Mouse (Mus musculus): ENCODE measurements around the gene Psmc5. TPM values are rescaled to one million over a fixed set of nuclear protein-coding genes. Genes with fewer than 3 reads are reported as not detected.

Psmc5 gene
- polyA plus RNA-seq, 1 experiment from 2014 or later: 310 TPM

DNA sequence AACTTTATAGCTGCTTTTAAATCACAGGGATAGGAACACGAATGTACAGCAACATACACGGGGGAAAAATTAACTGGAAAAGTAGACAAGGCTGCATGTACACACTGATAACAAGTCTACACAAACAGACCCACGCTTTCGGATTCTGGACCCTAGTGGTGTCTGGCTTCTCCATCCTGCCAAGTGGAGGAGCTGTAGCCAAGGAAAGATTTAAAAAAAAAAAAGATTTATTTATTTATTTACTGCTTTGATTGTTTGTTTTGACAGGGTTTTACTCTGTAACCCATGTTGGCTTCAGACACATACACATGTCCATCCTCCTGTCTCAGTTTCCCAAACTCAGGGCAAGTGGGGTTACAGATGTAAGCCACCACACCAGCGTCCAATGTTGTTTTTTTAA is 51.5 kb downstream of the Psmc5 start:
- no peaks in the 10 kb centered on the region for H3K4me1 ChIP-seq (replicated peaks; ENCODE audit: control insufficient read depth, insufficient read depth, low read length)
- no peaks in the 10 kb centered on the region for H3K9me3 ChIP-seq (ENCODE audit: control insufficient read depth, low read length)
- ATAC-seq (replicated peaks; ENCODE audit: low FRiP score): no peak
- DNase-seq (ENCODE audit: low spot score): no peak
- no peak overlapping the region for H3K4me2 ChIP-seq
- no peaks in the 10 kb centered on the region for H3K36me3 ChIP-seq (ENCODE audit: control insufficient read depth, insufficient read depth, low read length)
- H3K27me3 ChIP-seq (replicated peaks; ENCODE audit: control insufficient read depth, insufficient read depth, low read length): no peaks in the 10 kb centered on the region
- 72% methylated on average over 5 of the region's 5 CpGs for WGBS
- H3K27ac ChIP-seq (ENCODE audit: low read depth, low read length): no peak overlapping the region
- no peak overlapping the region for H3K4me3 ChIP-seq (ENCODE audit: low read depth, low read length)
- H3K9ac ChIP-seq (ENCODE audit: low read depth, low read length): no peak overlapping the region

DNA sequence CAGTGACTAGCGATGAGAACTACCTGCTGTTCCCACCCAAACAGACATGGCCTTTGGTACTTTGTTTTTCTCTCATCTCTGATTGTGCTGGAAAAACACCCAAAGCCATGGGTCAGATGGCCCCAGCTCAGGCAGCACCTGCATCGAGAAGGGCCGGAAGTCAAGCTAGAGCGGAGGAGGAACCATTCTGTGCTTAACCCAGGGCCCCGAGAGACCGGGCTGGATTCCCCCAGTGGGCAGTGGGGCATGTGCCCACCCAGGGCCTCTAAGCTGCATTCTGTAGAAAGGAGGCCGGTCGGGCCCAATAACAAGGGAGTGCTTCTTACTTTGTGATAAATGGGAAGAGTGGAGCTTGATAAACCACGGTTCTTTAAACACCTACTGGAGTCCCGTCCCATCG is 52.2 kb downstream of the Psmc5 start:
- no peak overlapping the region for H3K4me3 ChIP-seq (ENCODE audit: low read depth, low read length)
- no peaks in the 10 kb centered on the region for H3K27me3 ChIP-seq (replicated peaks; ENCODE audit: control insufficient read depth, insufficient read depth, low read length)
- no peaks in the 10 kb centered on the region for H3K9me3 ChIP-seq (ENCODE audit: control insufficient read depth, low read length)
- no peak overlapping the region for H3K4me2 ChIP-seq
- H3K4me1 ChIP-seq (replicated peaks; ENCODE audit: control insufficient read depth, insufficient read depth, low read length): no peaks in the 10 kb centered on the region
- H3K27ac ChIP-seq (ENCODE audit: low read depth, low read length): no peak overlapping the region
- 79% methylated on average over 11 of the region's 11 CpGs for WGBS
- DNase-seq (ENCODE audit: low spot score) (no peak), ATAC-seq (replicated peaks; ENCODE audit: low FRiP score) (no peak)
- H3K9ac ChIP-seq (ENCODE audit: low read depth, low read length): no peak overlapping the region
- no peaks in the 10 kb centered on the region for H3K36me3 ChIP-seq (ENCODE audit: control insufficient read depth, insufficient read depth, low read length)

DNA sequence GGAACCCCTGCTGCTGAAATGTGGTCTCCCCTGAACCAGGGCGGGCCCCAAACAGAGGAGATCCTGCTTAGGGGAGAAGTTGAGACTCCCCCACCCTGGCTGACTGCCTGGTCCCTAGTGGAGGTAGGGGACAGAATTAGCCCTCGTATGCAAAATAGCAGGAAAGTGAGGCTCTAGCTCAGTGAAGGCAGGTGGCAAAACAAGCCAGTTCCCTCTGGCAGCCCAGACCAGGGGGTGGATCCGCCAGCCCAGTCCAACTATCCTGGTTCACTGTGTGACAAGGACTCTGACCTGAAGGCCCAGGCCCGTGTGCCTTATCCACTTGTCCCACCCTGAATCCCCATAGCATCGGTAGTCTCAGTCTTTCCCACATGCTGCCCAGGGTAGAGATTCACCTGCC is 54.2 kb downstream of the Psmc5 start:
- Histone ChIP-seq H3K27ac (ENCODE audit: low read depth, low read length) (no peak overlapping the region), H3K27me3 (replicated peaks; ENCODE audit: control insufficient read depth, insufficient read depth, low read length) (no peaks in the 10 kb centered on the region), H3K36me3 (ENCODE audit: control insufficient read depth, insufficient read depth, low read length) (no peaks in the 10 kb centered on the region), H3K4me2 (no peak overlapping the region), H3K9ac (ENCODE audit: low read depth, low read length) (no peak overlapping the region), H3K4me3 (ENCODE audit: low read depth, low read length) (no peak overlapping the region), H3K9me3 (ENCODE audit: control insufficient read depth, low read length) (no peaks in the 10 kb centered on the region), H3K4me1 (replicated peaks; ENCODE audit: control insufficient read depth, insufficient read depth, low read length) (0 out of 2 replicates have a peak, but pooled peaks cover 5% of the 10 kb centered on the region)
- no peak for ATAC-seq (replicated peaks; ENCODE audit: low FRiP score)
- 75% methylated on average over 5 of the region's 5 CpGs for WGBS
- DNase-seq (ENCODE audit: low spot score): no peak

Other genes starting within 250 kb of the Psmc5 start
- gene Kcnh6, start 248.0 kb upstream of the Psmc5 start, polyA plus RNA-seq (2014; fragmentation: Nextera tagmentation; extraction: Ambion mirVana): 0.12 and 0.26 TPM in 2 replicates
- 53.9 and 61.2 TPM in 2 replicates for gene Dcaf7, start 219.3 kb upstream of the Psmc5 start, polyA plus RNA-seq (2014; fragmentation: Nextera tagmentation; extraction: Ambion mirVana)
- 12.8 and 13.8 TPM in 2 replicates for gene Taco1, start 190.1 kb upstream of the Psmc5 start, polyA plus RNA-seq (2014; fragmentation: Nextera tagmentation; extraction: Ambion mirVana)
- 12.8 and 17.4 TPM in 2 replicates for gene Map3k3, start 171.5 kb upstream of the Psmc5 start, polyA plus RNA-seq (2014; fragmentation: Nextera tagmentation; extraction: Ambion mirVana)
- gene Gm10840, start 95.3 kb upstream of the Psmc5 start, polyA plus RNA-seq (2014; fragmentation: Nextera tagmentation; extraction: Ambion mirVana): not detected in 2 replicates
- 172 and 182 TPM in 2 replicates for gene Limd2, start 95.3 kb upstream of the Psmc5 start, polyA plus RNA-seq (2014; fragmentation: Nextera tagmentation; extraction: Ambion mirVana)
- 22.0 and 24.3 TPM in 2 replicates for gene Strada, start 54.0 kb upstream of the Psmc5 start, polyA plus RNA-seq (2014; fragmentation: Nextera tagmentation; extraction: Ambion mirVana)
- 73.3 and 76.0 TPM in 2 replicates for gene Ccdc47, start 39.8 kb upstream of the Psmc5 start, polyA plus RNA-seq (2014; fragmentation: Nextera tagmentation; extraction: Ambion mirVana)
- 63.3 and 68.2 TPM in 2 replicates for gene Ddx42, start 39.2 kb upstream of the Psmc5 start, polyA plus RNA-seq (2014; fragmentation: Nextera tagmentation; extraction: Ambion mirVana)
- 110 and 117 TPM in 2 replicates for gene Ftsj3, start 75 bp upstream of the Psmc5 start, polyA plus RNA-seq (2014; fragmentation: Nextera tagmentation; extraction: Ambion mirVana)
- 60.3 and 62.9 TPM in 2 replicates for gene Smarcd2, start 16.8 kb downstream of the Psmc5 start, polyA plus RNA-seq (2014; fragmentation: Nextera tagmentation; extraction: Ambion mirVana)
- gene Tcam1, start 20.5 kb downstream of the Psmc5 start, polyA plus RNA-seq (2014; fragmentation: Nextera tagmentation; extraction: Ambion mirVana): 0.66 and 1.2 TPM in 2 replicates
- gene Gh, start 45.7 kb downstream of the Psmc5 start, polyA plus RNA-seq (2014; fragmentation: Nextera tagmentation; extraction: Ambion mirVana): not detected in 2 replicates
- gene Cd79b, start 58.6 kb downstream of the Psmc5 start, polyA plus RNA-seq (2014; fragmentation: Nextera tagmentation; extraction: Ambion mirVana): 5.9 and 6.3 TPM in 2 replicates
- gene Scn4a, start 97.1 kb downstream of the Psmc5 start, polyA plus RNA-seq (2014; fragmentation: Nextera tagmentation; extraction: Ambion mirVana): not detected in 2 replicates
- not detected in 2 replicates for gene Prr29, start 109.3 kb downstream of the Psmc5 start, polyA plus RNA-seq (2014; fragmentation: Nextera tagmentation; extraction: Ambion mirVana)
- gene Icam2, start 131.9 kb downstream of the Psmc5 start, polyA plus RNA-seq (2014; fragmentation: Nextera tagmentation; extraction: Ambion mirVana): 36.2 and 41.6 TPM in 2 replicates
- gene Ern1, start 231.7 kb downstream of the Psmc5 start, polyA plus RNA-seq (2014; fragmentation: Nextera tagmentation; extraction: Ambion mirVana): 6.3 and 7.5 TPM in 2 replicates